Mouse (Mus musculus) c-Kit-positive CD71-positive TER-119-negative erythroid progenitor cells, embryonic 14.5 days (primary cell): ENCODE results near the gene Kank2.

Experiments used
- DNase-seq: peaks from one replicate; pipeline ENCODE4 v3.0.0-alpha.2; 2013; ENCODE audit warnings: low read depth

The Kank2 gene

GRCm38 (mm10) chr9:21717015-21717414 is 81.5 kb downstream of the Kank2 start:
- DNase-seq = no peak
